Mouse (Mus musculus): Measurements from ENCODE around the gene Glipr1. TPM values are rescaled to one million over a fixed set of nuclear protein-coding genes. Genes with fewer than 3 reads are reported as not detected.
A peak's percentile ranks its signal among the peaks of the same experiment; 100 is the strongest.

Gene Glipr1
- polyA plus RNA-seq, 1 experiment from 2014 or later = 1.6 TPM

GRCm38 (mm10) chr10:111996911-111997347 lies 5.5 kb downstream of the Glipr1 start:
- DNase-seq (ENCODE audit: low spot score) = no peak
- WGBS = 74% methylated on average over 8 of the region's 8 CpGs
- Histone ChIP-seq H3K27me3 (ENCODE audit: insufficient read depth, poor library complexity, severe bottlenecking) (no peaks in the 10 kb centered on the region), H3K36me3 (no peaks in the 10 kb centered on the region), H3K4me1 (0 out of 2 replicates have a peak, but pooled peaks cover 3% of the 10 kb centered on the region), H3K27ac (no peak overlapping the region), H3K4me3 (no peak overlapping the region), H3K9me3 (no peaks in the 10 kb centered on the region)

GRCm38 (mm10) chr10:111996549-111996904 lies 5.9 kb downstream of the Glipr1 start:
- Histone ChIP-seq H3K36me3 (no peaks in the 10 kb centered on the region), H3K9me3 (no peaks in the 10 kb centered on the region), H3K27me3 (ENCODE audit: insufficient read depth, poor library complexity, severe bottlenecking) (no peaks in the 10 kb centered on the region), H3K4me3 (no peak overlapping the region), H3K27ac (no peak overlapping the region), H3K4me1 (0 out of 2 replicates have a peak, but pooled peaks cover 3% of the 10 kb centered on the region)
- WGBS = 90% methylated on average over 7 of the region's 7 CpGs
- DNase-seq (ENCODE audit: low spot score) = no peak

- H3K36me3 ChIP-seq = no peaks in the 10 kb centered on the region
- no peak overlapping the region for H3K27ac ChIP-seq
- H3K9me3 ChIP-seq = no peaks in the 10 kb centered on the region
- H3K27me3 ChIP-seq (ENCODE audit: insufficient read depth, poor library complexity, severe bottlenecking) = no peaks in the 10 kb centered on the region
- H3K4me1 ChIP-seq = 0 out of 2 replicates have a peak, but pooled peaks cover 3% of the 10 kb centered on the region
- no peak overlapping the region for H3K4me3 ChIP-seq
- WGBS = 88% methylated on average over 11 of the region's 11 CpGs
- DNase-seq (ENCODE audit: low spot score) = no peak
Observed at GRCm38 (mm10) chr10:111995803-111996548, 6.5 kb downstream of the Glipr1 start.

GRCm38 (mm10) chr10:111986453-111986852 lies 16.0 kb downstream of the Glipr1 start:
- Histone ChIP-seq H3K27ac (no peak overlapping the region), H3K27me3 (ENCODE audit: insufficient read depth, poor library complexity, severe bottlenecking) (no peaks in the 10 kb centered on the region), H3K4me3 (no peak overlapping the region), H3K36me3 (peaks cover 59% of the 10 kb centered on the region), H3K4me1 (no peaks in the 10 kb centered on the region), H3K9me3 (no peaks in the 10 kb centered on the region)
- WGBS = 91% methylated on average over 6 of the region's 6 CpGs
- no peak for DNase-seq (ENCODE audit: low spot score)

GRCm38 (mm10) chr10:111983070-111983469 lies 19.4 kb downstream of the Glipr1 start:
- Histone ChIP-seq H3K4me3 (no peak overlapping the region), H3K36me3 (peaks cover 89% of the 10 kb centered on the region), H3K27ac (no peak overlapping the region), H3K4me1 (no peaks in the 10 kb centered on the region), H3K9me3 (no peaks in the 10 kb centered on the region), H3K27me3 (ENCODE audit: insufficient read depth, poor library complexity, severe bottlenecking) (no peaks in the 10 kb centered on the region)
- 87% methylated on average over 5 of the region's 5 CpGs for WGBS
- no peak for DNase-seq (ENCODE audit: low spot score)

GRCm38 (mm10) chr10:111977584-111977983 lies 24.8 kb downstream of the Glipr1 start:
- DNase-seq (ENCODE audit: low spot score) = no peak
- H3K27me3 ChIP-seq (ENCODE audit: insufficient read depth, poor library complexity, severe bottlenecking) = no peaks in the 10 kb centered on the region
- peaks cover 5% of the 10 kb centered on the region for H3K4me1 ChIP-seq
- H3K9me3 ChIP-seq = no peaks in the 10 kb centered on the region
- no peak overlapping the region for H3K27ac ChIP-seq
- WGBS = 41% methylated on average over 5 of the region's 5 CpGs
- peaks cover 57% of the 10 kb centered on the region for H3K36me3 ChIP-seq
- no peak overlapping the region for H3K4me3 ChIP-seq

- WGBS = under 1% methylated on average over 51 of the region's 51 CpGs
- peak within 1 kb of the TSS; percentile 84 for H3K27ac ChIP-seq
- DNase-seq (ENCODE audit: low spot score) = peak; percentile 98
Observed at GRCm38 (mm10) chr10:111972542-111973361, 29.7 kb downstream of the Glipr1 start, which contains the start of gene Krr1. Krr1 (plus strand) TSS chr10:111972664.

GRCm38 (mm10) chr10:111971929-111972328 lies 30.5 kb downstream of the Glipr1 start:
- Histone ChIP-seq H3K4me3 (peak overlapping the region; percentile 84; the same call in 1 of the 2 replicates), H3K4me1 (peaks cover 5% of the 10 kb centered on the region), H3K27ac (no peak overlapping the region), H3K36me3 (peaks cover 12% of the 10 kb centered on the region), H3K27me3 (ENCODE audit: insufficient read depth, poor library complexity, severe bottlenecking) (no peaks in the 10 kb centered on the region), H3K9me3 (no peaks in the 10 kb centered on the region)
- no peak for DNase-seq (ENCODE audit: low spot score)
- 81% methylated on average over 3 of the region's 3 CpGs for WGBS

More at GRCm38 (mm10) chr10:111972542-111973361, 29.7 kb downstream of the Glipr1 start, which contains the start of gene Krr1:
- Histone ChIP-seq H3K9me3 (no peaks in the 10 kb centered on the region), H3K27me3 (ENCODE audit: insufficient read depth, poor library complexity, severe bottlenecking) (no peaks in the 10 kb centered on the region), H3K4me1 (peaks cover 5% of the 10 kb centered on the region), H3K4me3 (peak within 1 kb of the TSS; percentile 84), H3K36me3 (peaks cover 15% of the 10 kb centered on the region)

GRCm38 (mm10) chr10:111966394-111966793 lies 36.0 kb downstream of the Glipr1 start:
- Histone ChIP-seq H3K36me3 (no peaks in the 10 kb centered on the region), H3K27me3 (ENCODE audit: insufficient read depth, poor library complexity, severe bottlenecking) (no peaks in the 10 kb centered on the region), H3K4me1 (no peaks in the 10 kb centered on the region), H3K9me3 (no peaks in the 10 kb centered on the region), H3K4me3 (no peak overlapping the region), H3K27ac (no peak overlapping the region)
- 54% methylated on average over 4 of the region's 4 CpGs for WGBS
- no peak for DNase-seq (ENCODE audit: low spot score)

GRCm38 (mm10) chr10:111960459-111960858 lies 42.0 kb downstream of the Glipr1 start:
- WGBS = 86% methylated on average over 6 of the region's 6 CpGs
- no peaks in the 10 kb centered on the region for H3K36me3 ChIP-seq
- no peak for DNase-seq (ENCODE audit: low spot score)
- peaks cover 6% of the 10 kb centered on the region for H3K4me1 ChIP-seq
- no peak overlapping the region for H3K27ac ChIP-seq
- H3K27me3 ChIP-seq (ENCODE audit: insufficient read depth, poor library complexity, severe bottlenecking) = no peaks in the 10 kb centered on the region
- no peaks in the 10 kb centered on the region for H3K9me3 ChIP-seq
- no peak overlapping the region for H3K4me3 ChIP-seq

- Histone ChIP-seq H3K36me3 (no peaks in the 10 kb centered on the region), H3K4me3 (no peak overlapping the region), H3K27me3 (ENCODE audit: insufficient read depth, poor library complexity, severe bottlenecking) (no peaks in the 10 kb centered on the region), H3K9me3 (no peaks in the 10 kb centered on the region), H3K4me1 (peaks cover 6% of the 10 kb centered on the region), H3K27ac (no peak overlapping the region)
- 64% methylated on average over 2 of the region's 2 CpGs for WGBS
- DNase-seq (ENCODE audit: low spot score) = no peak
Observed at GRCm38 (mm10) chr10:111959353-111959752, 43.1 kb downstream of the Glipr1 start.

GRCm38 (mm10) chr10:111958046-111958421 lies 44.4 kb downstream of the Glipr1 start:
- Histone ChIP-seq H3K4me1 (peaks cover 6% of the 10 kb centered on the region), H3K9me3 (no peaks in the 10 kb centered on the region), H3K27ac (no peak overlapping the region), H3K36me3 (no peaks in the 10 kb centered on the region), H3K27me3 (ENCODE audit: insufficient read depth, poor library complexity, severe bottlenecking) (no peaks in the 10 kb centered on the region), H3K4me3 (no peak overlapping the region)
- WGBS = 36% methylated on average over 4 of the region's 4 CpGs
- DNase-seq (ENCODE audit: low spot score) = no peak

All from heart, embryonic 10.5 days (tissue).